Mouse (Mus musculus) liver, embryonic 14.5 days (tissue): ENCODE data around the gene Plxnb2. TPM values are rescaled to one million over a fixed set of nuclear protein-coding genes. Genes with fewer than 3 reads are reported as not detected.
A peak's percentile ranks its signal among the peaks of the same experiment; 100 is the strongest.

ENCODE experiments used
- ATAC-seq: fragments of 200-750 bp; cut with Nextera tagmentation; 2 replicates; pipeline ENCODE4 v1.8.0; 2017; ENCODE audit warnings: moderate number of reproducible peaks, mild to moderate bottlenecking, moderate library complexity; ENCODE audit not compliant: insufficient read depth
- DNase-seq, 3 experiments: peaks; one replicate each; pipeline ENCODE4 v3.0.0-alpha.2; 2012 to 2013; ENCODE audit warnings: low read depth in 3 of 3, low spot score in 3 of 3
- H3K27ac ChIP-seq: fragments of 300-500 bp; sonication (generic); 2 replicates; pipeline ENCODE4 v1.5.1; 2014; ENCODE audit warnings: moderate library complexity, mild to moderate bottlenecking, control low read depth, inconsistent platforms
- H3K27me3 ChIP-seq: fragments of 300-500 bp; sonication (generic); 2 replicates; pipeline ENCODE4 v1.6.1; 2014; ENCODE audit warnings: mild to moderate bottlenecking, low read length, moderate library complexity; ENCODE audit not compliant: control insufficient read depth, insufficient read depth
- H3K36me3 ChIP-seq: fragments of 300-500 bp; sonication (generic); replicated peaks from 2 replicates; pipeline ENCODE4 v1.6.1; 2014; ENCODE audit warnings: low read depth; ENCODE audit not compliant: control insufficient read depth, insufficient read depth
- H3K4me1 ChIP-seq, 2 experiments: fragments of 200-500 bp in 1 of 2; fragments of 300-500 bp in 1 of 2; sonication (generic) in 1 of 2; replicated peaks; 2 replicates each; pipeline ENCODE4 v1.6.1; 2012 to 2014; ENCODE audit warnings: antibody characterized with exemption in 1 of 2, inconsistent platforms in 1 of 2, low read length in 1 of 2; ENCODE audit not compliant: control insufficient read depth in 2 of 2, insufficient read depth in 2 of 2
- H3K4me2 ChIP-seq: fragments of 300-500 bp; sonication (generic); 2 replicates; pipeline ENCODE4 v1.6.1; 2014; ENCODE audit warnings: low read depth, mild to moderate bottlenecking, control low read depth, moderate library complexity
- H3K4me3 ChIP-seq, 2 experiments: fragments of 200-500 bp in 1 of 2; fragments of 300-500 bp in 1 of 2; sonication (generic) in 1 of 2; 2 replicates each; pipeline ENCODE4 v1.5.1; 2012 to 2014; ENCODE audit warnings: low read depth in 2 of 2, low read length in 2 of 2, mild to moderate bottlenecking in 2 of 2, control low read depth in 1 of 2, inconsistent platforms in 1 of 2, moderate library complexity in 1 of 2; ENCODE audit not compliant: insufficient read depth in 1 of 2
- H3K9ac ChIP-seq: fragments of 300-500 bp; sonication (generic); replicated peaks from 2 replicates; pipeline ENCODE4 v1.6.1; 2014; ENCODE audit warnings: mild to moderate bottlenecking, control low read depth, moderate library complexity
- H3K9me3 ChIP-seq: fragments of 300-500 bp; sonication (generic); 2 replicates; pipeline ENCODE4 v1.6.1; 2016; ENCODE audit warnings: low read length, mixed read lengths; ENCODE audit not compliant: control insufficient read depth
- CTCF ChIP-seq: IDR thresholded peaks from 2 replicates; pipeline ENCODE4 v1.5.1; 2016; ENCODE audit warnings: antibody characterized with exemption, low read depth, control low read depth
- EP300 ChIP-seq: IDR thresholded peaks from 2 replicates; pipeline ENCODE4 v1.6.1; 2016; ENCODE audit warnings: antibody characterized with exemption, low read depth
- WGBS: fragments of 180-500 bp; shearing (Covaris S2); extraction: QIAGEN DNeasy Blood & Tissue Kit; methylation state at CpG from one replicate; pipeline ENCODE4 v1.1.7; 2014; ENCODE audit not compliant: insufficient replicate concordance; 5-methylcytosine and 5-hydroxymethylcytosine counted together
- polyA plus RNA-seq, 2 experiments: library from polyadenylated mRNA; depleted of rRNA in 1 of 2; stranded (reverse) in 1 of 2; unstranded in 1 of 2; fragments of >200 nt; fragmentation: Nextera tagmentation in 1 of 2; extraction: Ambion mirVana in 1 of 2; gene quantifications; 2 replicates each; pipeline versions ENCODE4 v1.2.1 to v1.2.3; 2012 to 2014

Plxnb2 gene
- polyA plus RNA-seq, 2 experiments, result 16.4 to 23.7 TPM

GRCm38 (mm10) chr15:89138046-89138405 lies 42.6 kb downstream of the Plxnb2 start:
- H3K27me3 ChIP-seq, result peaks cover 48% of the 10 kb centered on the region
- TF ChIP-seq EP300 (no peak), CTCF (no peak)
- no peaks in the 10 kb centered on the region for H3K9me3 ChIP-seq

GRCm38 (mm10) chr15:89137378-89138045 lies 43.1 kb downstream of the Plxnb2 start:
- WGBS, result 54% methylated on average over 11 of the region's 11 CpGs
- ATAC-seq (no peak), DNase-seq (no peak)
- Histone ChIP-seq H3K27me3 (peaks cover 44% of the 10 kb centered on the region), H3K9ac (no peak overlapping the region), H3K36me3 (no peaks in the 10 kb centered on the region), H3K4me1 (no peaks in the 10 kb centered on the region), H3K9me3 (no peaks in the 10 kb centered on the region), H3K4me2 (no peak overlapping the region), H3K27ac (no peak overlapping the region), H3K4me3 (no peak overlapping the region)
- TF ChIP-seq CTCF (no peak), EP300 (no peak)

More at GRCm38 (mm10) chr15:89138046-89138405, 42.6 kb downstream of the Plxnb2 start:
- DNase-seq (no peak), ATAC-seq (no peak)
- H3K4me3 ChIP-seq, result no peak overlapping the region
- H3K4me2 ChIP-seq, result no peak overlapping the region
- no peaks in the 10 kb centered on the region for H3K36me3 ChIP-seq
- 63% methylated on average over 7 of the region's 7 CpGs for WGBS
- H3K4me1 ChIP-seq, result no peaks in the 10 kb centered on the region
- H3K27ac ChIP-seq, result no peak overlapping the region
- H3K9ac ChIP-seq, result no peak overlapping the region

GRCm38 (mm10) chr15:89136461-89137155 lies 44.0 kb downstream of the Plxnb2 start:
- DNase-seq, result no peak
- Histone ChIP-seq H3K9me3 (no peaks in the 10 kb centered on the region), H3K27me3 (peaks cover 37% of the 10 kb centered on the region), H3K4me3 (no peak overlapping the region), H3K36me3 (no peaks in the 10 kb centered on the region), H3K4me1 (no peaks in the 10 kb centered on the region), H3K9ac (no peak overlapping the region), H3K27ac (no peak overlapping the region), H3K4me2 (no peak overlapping the region)
- ATAC-seq, result no peak
- TF ChIP-seq EP300, result no peak
- TF ChIP-seq CTCF, result no peak
- WGBS, result 67% methylated on average over 5 of the region's 5 CpGs

GRCm38 (mm10) chr15:89131316-89131715 lies 49.3 kb downstream of the Plxnb2 start:
- Histone ChIP-seq H3K4me1 (peaks cover 5 to 10% of the 10 kb centered on the region in 2 experiments), H3K9ac (no peak overlapping the region), H3K9me3 (no peaks in the 10 kb centered on the region), H3K4me2 (no peak overlapping the region), H3K27ac (no peak overlapping the region), H3K36me3 (no peaks in the 10 kb centered on the region), H3K4me3 (no peak overlapping the region), H3K27me3 (no peaks in the 10 kb centered on the region)
- DNase-seq (peak in 1 of 3 experiments; percentile 39), ATAC-seq (no peak)
- WGBS, result 13% methylated on average over 3 of the region's 3 CpGs
- TF ChIP-seq CTCF (no peak), EP300 (no peak)

- no peak for ATAC-seq
- no peak overlapping the region for H3K27ac ChIP-seq
- H3K36me3 ChIP-seq, result no peaks in the 10 kb centered on the region
- no peak overlapping the region for H3K4me3 ChIP-seq
- H3K4me1 ChIP-seq, result peaks cover 5 to 10% of the 10 kb centered on the region in 2 experiments
- H3K9me3 ChIP-seq, result no peaks in the 10 kb centered on the region
- H3K9ac ChIP-seq, result no peak overlapping the region
- H3K4me2 ChIP-seq, result no peak overlapping the region
- TF ChIP-seq CTCF (no peak), EP300 (no peak)
- H3K27me3 ChIP-seq, result no peaks in the 10 kb centered on the region
- no peak for DNase-seq
Observed at GRCm38 (mm10) chr15:89130245-89130644, 50.3 kb downstream of the Plxnb2 start.
